Mouse (Mus musculus): ENCODE measurements at regions not wholly inside any gene's neighbourhood (a gene's known extent, or its start where the extent isn't known, plus 50 kb on each side); places are given as distances from the start of the nearest gene placed in this dataset.

DNA sequence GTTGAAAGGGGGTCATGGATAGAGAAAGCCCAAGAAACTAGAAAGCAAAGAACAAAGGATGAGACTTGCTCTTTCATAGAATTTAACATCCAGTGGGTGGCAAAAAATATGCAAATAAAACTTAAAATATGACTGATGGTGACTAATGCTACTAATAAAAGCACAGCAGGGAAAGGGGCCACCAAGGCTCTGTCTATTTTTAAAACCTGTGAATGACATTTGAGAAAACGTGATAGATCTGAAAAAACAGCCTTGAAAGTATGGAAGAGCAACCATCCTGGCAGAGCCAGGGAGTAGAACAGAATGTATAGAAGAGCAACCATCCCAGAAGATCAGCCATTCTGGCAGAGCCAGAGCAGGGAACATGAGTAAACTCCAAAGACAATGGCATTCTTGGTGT lies 91.9 kb upstream of the Hs3st1 start:
- TF ChIP-seq CTCF (IDR thresholded peaks at IDR 0.05; ENCODE audit: low read depth, low read length), result no peak
- TF ChIP-seq POLR2A (IDR thresholded peaks at IDR 0.05; ENCODE audit: insufficient read depth, low read length), result no peak
- no peak for TF ChIP-seq EP300 (IDR thresholded peaks at IDR 0.05; ENCODE audit: insufficient read depth, low read depth, low read length)

Data from ES-Bruce4 (cell line).